Mouse (Mus musculus): ENCODE measurements around the gene Mtap.

- TF ChIP-seq CTCF (IDR thresholded peaks at IDR 0.05): no peak
- no peak for TF ChIP-seq EP300 (IDR thresholded peaks at IDR 0.05)
These were observed 1.4 kb downstream of the Mtap start for GRCm38 (mm10) chr4:89138361-89138651.
